Mouse (Mus musculus) intestine, embryonic 15.5 days (tissue): ENCODE measurements around the gene Etv6. TPM values are rescaled to one million over a fixed set of nuclear protein-coding genes. Genes with fewer than 3 reads are reported as not detected.

Source experiments
- ATAC-seq: fragments of 200-750 bp; cut with Nextera tagmentation; 2 replicates; pipeline ENCODE4 v1.8.0; 2017; ENCODE audit warnings: moderate TSS enrichment, moderate library complexity
- H3K27ac ChIP-seq: fragments of 300-500 bp; sonication (generic); 2 replicates; pipeline ENCODE4 v1.5.1; 2015; ENCODE audit warnings: mild to moderate bottlenecking, inconsistent platforms
- H3K27me3 ChIP-seq: fragments of 300-500 bp; sonication (generic); replicated peaks from 2 replicates; pipeline ENCODE4 v1.6.1; 2015; ENCODE audit warnings: inconsistent platforms
- H3K36me3 ChIP-seq: fragments of 300-500 bp; sonication (generic); 2 replicates; pipeline ENCODE4 v1.6.1; 2015; ENCODE audit warnings: inconsistent platforms
- H3K4me1 ChIP-seq: fragments of 300-500 bp; sonication (generic); replicated peaks from 2 replicates; pipeline ENCODE4 v1.6.1; 2015; ENCODE audit warnings: inconsistent platforms
- H3K4me2 ChIP-seq: fragments of 300-500 bp; sonication (generic); replicated peaks from 2 replicates; pipeline ENCODE4 v1.6.1; 2015; ENCODE audit warnings: mild to moderate bottlenecking, inconsistent platforms
- H3K4me3 ChIP-seq: fragments of 300-500 bp; sonication (generic); replicated peaks from 2 replicates; pipeline ENCODE4 v1.5.1; 2015; ENCODE audit warnings: inconsistent platforms
- H3K9ac ChIP-seq: fragments of 300-500 bp; sonication (generic); 2 replicates; pipeline ENCODE4 v1.6.1; 2015; ENCODE audit warnings: inconsistent platforms
- H3K9me3 ChIP-seq: fragments of 300-500 bp; sonication (generic); 2 replicates; pipeline ENCODE4 v1.6.1; 2016; ENCODE audit warnings: inconsistent platforms
- WGBS: fragments of 180-500 bp; shearing (Covaris S2); methylation state at CpG from one replicate; pipeline ENCODE4 v1.1.7; 2015; 5-methylcytosine and 5-hydroxymethylcytosine counted together
- polyA plus RNA-seq: library from polyadenylated mRNA; unstranded; fragments of >200 nt; fragmentation: Nextera tagmentation; extraction: Ambion mirVana; gene quantifications from 2 replicates; pipeline ENCODE4 v1.2.1, GENCODE M21; 2015

Etv6 gene
- polyA plus RNA-seq, 1 experiment from 2014 or later, result 12.5 TPM

- Histone ChIP-seq H3K9me3 (no peaks in the 10 kb centered on the region), H3K27me3 (no peaks in the 10 kb centered on the region), H3K36me3 (peaks cover 14% of the 10 kb centered on the region), H3K27ac (peak overlapping the region; percentile 30; the same call in 1 of the 2 replicates), H3K9ac (no peak overlapping the region), H3K4me1 (peaks cover 5% of the 10 kb centered on the region; the same call in 1 of the 2 replicates), H3K4me3 (no peak overlapping the region), H3K4me2 (no peak overlapping the region)
- no peak; the same call in none of the 2 replicates for ATAC-seq
- 61% methylated on average over 3 of the region's 3 CpGs for WGBS
Observed at GRCm38 (mm10) chr6:134243119-134243518, 207.6 kb downstream of the Etv6 start.

GRCm38 (mm10) chr6:134243546-134243945, 208.0 kb downstream of the Etv6 start:
- no peak overlapping the region for H3K4me2 ChIP-seq
- ATAC-seq, result peak; percentile 79

GRCm38 (mm10) chr6:134244071-134244470, 208.6 kb downstream of the Etv6 start:
- 95% methylated on average over 4 of the region's 4 CpGs for WGBS
- peaks cover 22% of the 10 kb centered on the region for H3K36me3 ChIP-seq
- H3K27me3 ChIP-seq, result no peaks in the 10 kb centered on the region
- ATAC-seq, result no peak
- H3K4me2 ChIP-seq, result no peak overlapping the region
- H3K9ac ChIP-seq, result no peak overlapping the region
- no peak overlapping the region for H3K27ac ChIP-seq
- H3K4me1 ChIP-seq, result peaks cover 5% of the 10 kb centered on the region; the same call in 1 of the 2 replicates
- H3K4me3 ChIP-seq, result no peak overlapping the region
- no peaks in the 10 kb centered on the region for H3K9me3 ChIP-seq

More at GRCm38 (mm10) chr6:134243546-134243945, 208.0 kb downstream of the Etv6 start:
- no peaks in the 10 kb centered on the region for H3K27me3 ChIP-seq
- WGBS, result 62% methylated on average over 4 of the region's 4 CpGs
- no peak overlapping the region for H3K4me3 ChIP-seq
- H3K36me3 ChIP-seq, result peaks cover 17% of the 10 kb centered on the region
- H3K9ac ChIP-seq, result no peak overlapping the region
- H3K9me3 ChIP-seq, result no peaks in the 10 kb centered on the region
- peak overlapping the region; percentile 30; the same call in 1 of the 2 replicates for H3K27ac ChIP-seq
- peaks cover 5% of the 10 kb centered on the region; the same call in 1 of the 2 replicates for H3K4me1 ChIP-seq

- WGBS, result 81% methylated on average over 2 of the region's 2 CpGs
- peaks cover 11% of the 10 kb centered on the region for H3K36me3 ChIP-seq
- no peaks in the 10 kb centered on the region for H3K9me3 ChIP-seq
- H3K9ac ChIP-seq, result no peak overlapping the region
- no peaks in the 10 kb centered on the region for H3K27me3 ChIP-seq
- no peak overlapping the region for H3K4me3 ChIP-seq
- H3K4me1 ChIP-seq, result peaks cover 5% of the 10 kb centered on the region; the same call in 1 of the 2 replicates
- H3K27ac ChIP-seq, result no peak overlapping the region
- no peak for ATAC-seq
- no peak overlapping the region for H3K4me2 ChIP-seq
Observed at GRCm38 (mm10) chr6:134246109-134246508, 210.6 kb downstream of the Etv6 start.

- WGBS, result 90% methylated on average over 9 of the region's 9 CpGs
- no peak for ATAC-seq
- Histone ChIP-seq H3K4me1 (peaks cover 5% of the 10 kb centered on the region; the same call in 1 of the 2 replicates), H3K36me3 (peaks cover 11% of the 10 kb centered on the region), H3K4me3 (no peak overlapping the region), H3K9me3 (no peaks in the 10 kb centered on the region), H3K9ac (no peak overlapping the region), H3K27me3 (no peaks in the 10 kb centered on the region), H3K4me2 (no peak overlapping the region), H3K27ac (no peak overlapping the region)
Observed at GRCm38 (mm10) chr6:134247324-134247723, 211.8 kb downstream of the Etv6 start.

GRCm38 (mm10) chr6:134248720-134249119, 213.2 kb downstream of the Etv6 start:
- no peaks in the 10 kb centered on the region for H3K9me3 ChIP-seq
- 92% methylated on average over 19 of the region's 19 CpGs for WGBS
- no peak overlapping the region for H3K4me3 ChIP-seq
- H3K27me3 ChIP-seq, result no peaks in the 10 kb centered on the region
- no peak overlapping the region for H3K9ac ChIP-seq
- no peak overlapping the region for H3K27ac ChIP-seq
- H3K36me3 ChIP-seq, result peaks cover 11% of the 10 kb centered on the region
- ATAC-seq, result no peak
- no peak overlapping the region for H3K4me2 ChIP-seq
- H3K4me1 ChIP-seq, result 0 out of 2 replicates have a peak, but pooled peaks cover under 1% of the 10 kb centered on the region

- no peak for ATAC-seq
- no peaks in the 10 kb centered on the region for H3K9me3 ChIP-seq
- H3K4me2 ChIP-seq, result no peak overlapping the region
- H3K4me1 ChIP-seq, result no peaks in the 10 kb centered on the region
- H3K27me3 ChIP-seq, result no peaks in the 10 kb centered on the region
- no peak overlapping the region for H3K4me3 ChIP-seq
- H3K27ac ChIP-seq, result no peak overlapping the region
- WGBS, result 80% methylated on average over 5 of the region's 5 CpGs
- no peak overlapping the region for H3K9ac ChIP-seq
- H3K36me3 ChIP-seq, result peaks cover 11% of the 10 kb centered on the region
Observed at GRCm38 (mm10) chr6:134250764-134251163, 215.3 kb downstream of the Etv6 start.

- no peaks in the 10 kb centered on the region for H3K27me3 ChIP-seq
- H3K4me3 ChIP-seq, result no peak overlapping the region
- H3K36me3 ChIP-seq, result peaks cover 11% of the 10 kb centered on the region
- H3K4me1 ChIP-seq, result no peaks in the 10 kb centered on the region
- 73% methylated on average over 8 of the region's 8 CpGs for WGBS
- ATAC-seq, result no peak
- H3K4me2 ChIP-seq, result no peak overlapping the region
- no peak overlapping the region for H3K9ac ChIP-seq
- no peak overlapping the region for H3K27ac ChIP-seq
- H3K9me3 ChIP-seq, result no peaks in the 10 kb centered on the region
Observed at GRCm38 (mm10) chr6:134251364-134251763, 215.9 kb downstream of the Etv6 start.

- 75% methylated on average over 8 of the region's 8 CpGs for WGBS
- Histone ChIP-seq H3K27ac (no peak overlapping the region), H3K9me3 (no peaks in the 10 kb centered on the region), H3K4me3 (no peak overlapping the region), H3K4me1 (no peaks in the 10 kb centered on the region), H3K27me3 (no peaks in the 10 kb centered on the region), H3K4me2 (no peak overlapping the region), H3K9ac (no peak overlapping the region), H3K36me3 (peaks cover 11% of the 10 kb centered on the region)
- no peak for ATAC-seq
Observed at GRCm38 (mm10) chr6:134252081-134252755, 216.7 kb downstream of the Etv6 start.

- no peaks in the 10 kb centered on the region for H3K9me3 ChIP-seq
- H3K4me1 ChIP-seq, result no peaks in the 10 kb centered on the region
- 0 out of 2 replicates have a peak, but pooled peaks have one; percentile 19 for ATAC-seq
- H3K4me3 ChIP-seq, result no peak overlapping the region
- no peak overlapping the region for H3K4me2 ChIP-seq
- H3K9ac ChIP-seq, result no peak overlapping the region
- no peaks in the 10 kb centered on the region for H3K27me3 ChIP-seq
- 61% methylated on average over 3 of the region's 3 CpGs for WGBS
- H3K36me3 ChIP-seq, result no peaks in the 10 kb centered on the region
- H3K27ac ChIP-seq, result no peak overlapping the region
Observed at GRCm38 (mm10) chr6:134256369-134256768, 220.9 kb downstream of the Etv6 start.

GRCm38 (mm10) chr6:134259913-134260312, 224.4 kb downstream of the Etv6 start:
- ATAC-seq, result no peak
- H3K4me1 ChIP-seq, result no peaks in the 10 kb centered on the region
- no peak overlapping the region for H3K27ac ChIP-seq
- no peaks in the 10 kb centered on the region for H3K9me3 ChIP-seq
- H3K36me3 ChIP-seq, result peaks cover 13% of the 10 kb centered on the region
- no peak overlapping the region for H3K4me2 ChIP-seq
- no peak overlapping the region for H3K9ac ChIP-seq
- H3K4me3 ChIP-seq, result no peak overlapping the region
- WGBS, result 91% methylated on average over 8 of the region's 8 CpGs
- H3K27me3 ChIP-seq, result no peaks in the 10 kb centered on the region

GRCm38 (mm10) chr6:134261904-134262303, 226.4 kb downstream of the Etv6 start:
- H3K9ac ChIP-seq, result no peak overlapping the region
- no peaks in the 10 kb centered on the region for H3K27me3 ChIP-seq
- 67% methylated on average over 3 of the region's 3 CpGs for WGBS
- no peak overlapping the region for H3K4me3 ChIP-seq
- peaks cover 21% of the 10 kb centered on the region for H3K36me3 ChIP-seq
- H3K27ac ChIP-seq, result no peak overlapping the region
- H3K4me1 ChIP-seq, result no peaks in the 10 kb centered on the region
- no peaks in the 10 kb centered on the region for H3K9me3 ChIP-seq
- ATAC-seq, result peak; percentile 62
- no peak overlapping the region for H3K4me2 ChIP-seq

GRCm38 (mm10) chr6:134262383-134262782, 226.9 kb downstream of the Etv6 start:
- H3K9me3 ChIP-seq, result no peaks in the 10 kb centered on the region
- H3K27me3 ChIP-seq, result no peaks in the 10 kb centered on the region
- H3K36me3 ChIP-seq, result peaks cover 21% of the 10 kb centered on the region
- H3K9ac ChIP-seq, result no peak overlapping the region
- H3K27ac ChIP-seq, result 0 out of 2 replicates have a peak overlapping the region, but pooled peaks have one; percentile 25
- H3K4me2 ChIP-seq, result no peak overlapping the region
- H3K4me1 ChIP-seq, result no peaks in the 10 kb centered on the region
- no peak overlapping the region for H3K4me3 ChIP-seq
- WGBS, result 85% methylated on average over 4 of the region's 4 CpGs
- ATAC-seq, result no peak
